Mouse (Mus musculus) erythroblast, embryonic 14.5 days (primary cell): ENCODE data around the gene Mfap4.

ENCODE experiments used
- GATA1 ChIP-seq: IDR thresholded peaks from 2 replicates; pipeline ENCODE4 v1.6.1; 2012; ENCODE audit warnings: low read length, inconsistent platforms, mixed read lengths
- TAL1 ChIP-seq: IDR thresholded peaks from 3 replicates; pipeline ENCODE4 v1.6.1; 2012; ENCODE audit warnings: low read length, inconsistent platforms, mixed read lengths

- TF ChIP-seq GATA1 (no peak), TAL1 (no peak)
Measured at GRCm38 (mm10) chr11:61464071-61464470, 21.2 kb upstream of the Mfap4 start.
